Mouse (Mus musculus) heart, postnatal 0 days (tissue): Measurements from ENCODE around the gene Flvcr1.

Source experiments
- CTCF ChIP-seq: IDR thresholded peaks from 2 replicates; pipeline ENCODE4 v1.5.1; 2016; ENCODE audit warnings: antibody characterized with exemption, control low read depth, low read depth
- EP300 ChIP-seq: IDR thresholded peaks from 2 replicates; pipeline ENCODE4 v1.6.1; 2016; ENCODE audit warnings: antibody characterized with exemption, low read depth

GRCm38 (mm10) chr1:191020217-191020924 is 5.6 kb downstream of the Flvcr1 start:
- no peak for TF ChIP-seq CTCF
- TF ChIP-seq EP300: no peak
